Mouse (Mus musculus): ENCODE measurements around the gene Mat2a.

Gene Mat2a

GRCm38 (mm10) chr6:72415964-72416772 lies 23.2 kb downstream of the Mat2a start:
- no peak for DNase-seq (ENCODE audit: extremely low read depth, low read depth)

- no peak for DNase-seq (ENCODE audit: extremely low read depth, low read depth)
Observed at GRCm38 (mm10) chr6:72415181-72415580, 24.2 kb downstream of the Mat2a start.

- DNase-seq (ENCODE audit: extremely low read depth, low read depth), result peak; percentile 75
Observed at GRCm38 (mm10) chr6:72414076-72414756, 25.1 kb downstream of the Mat2a start, which contains the start of gene Ggcx. Gene Ggcx (plus strand): TSS chr6:72414308.

GRCm38 (mm10) chr6:72410518-72410917 lies 28.8 kb downstream of the Mat2a start:
- DNase-seq (ENCODE audit: extremely low read depth, low read depth), result no peak

- DNase-seq (ENCODE audit: extremely low read depth, low read depth), result no peak
Observed at GRCm38 (mm10) chr6:72410003-72410402, 29.4 kb downstream of the Mat2a start.

GRCm38 (mm10) chr6:72409567-72409966 lies 29.8 kb downstream of the Mat2a start:
- peak; percentile 58 for DNase-seq (ENCODE audit: extremely low read depth, low read depth)

- peak; percentile 84 for DNase-seq (ENCODE audit: extremely low read depth, low read depth)
Observed at GRCm38 (mm10) chr6:72407119-72407518, 32.2 kb downstream of the Mat2a start.

- DNase-seq (ENCODE audit: extremely low read depth, low read depth), result no peak
Observed at GRCm38 (mm10) chr6:72405356-72405755, 34.0 kb downstream of the Mat2a start.

- no peak for DNase-seq (ENCODE audit: extremely low read depth, low read depth)
Observed at GRCm38 (mm10) chr6:72401875-72402274, 37.5 kb downstream of the Mat2a start.

- DNase-seq (ENCODE audit: extremely low read depth, low read depth), result no peak
Observed at GRCm38 (mm10) chr6:72399967-72400366, 39.4 kb downstream of the Mat2a start.

GRCm38 (mm10) chr6:72396837-72397251 lies 42.5 kb downstream of the Mat2a start:
- no peak for DNase-seq (ENCODE audit: extremely low read depth, low read depth)

GRCm38 (mm10) chr6:72392341-72392740 lies 47.0 kb downstream of the Mat2a start:
- DNase-seq (ENCODE audit: extremely low read depth, low read depth), result no peak

- DNase-seq (ENCODE audit: extremely low read depth, low read depth), result no peak
Observed at GRCm38 (mm10) chr6:72390795-72391521, 48.4 kb downstream of the Mat2a start.

- DNase-seq (ENCODE audit: extremely low read depth, low read depth), result no peak
Observed at GRCm38 (mm10) chr6:72389941-72390771, 49.2 kb downstream of the Mat2a start, which contains the start of gene Vamp8. Gene Vamp8 (minus strand): TSS chr6:72390703.

- peak; percentile 98 for DNase-seq (ENCODE audit: extremely low read depth, low read depth)
Observed at GRCm38 (mm10) chr6:72389471-72389940, 49.9 kb downstream of the Mat2a start.

- DNase-seq (ENCODE audit: extremely low read depth, low read depth), result no peak
Observed at GRCm38 (mm10) chr6:72388791-72389329, 50.5 kb downstream of the Mat2a start.

GRCm38 (mm10) chr6:72388266-72388665 lies 51.1 kb downstream of the Mat2a start:
- DNase-seq (ENCODE audit: extremely low read depth, low read depth), result no peak

GRCm38 (mm10) chr6:72387816-72388215 lies 51.5 kb downstream of the Mat2a start:
- no peak for DNase-seq (ENCODE audit: extremely low read depth, low read depth)

- no peak for DNase-seq (ENCODE audit: extremely low read depth, low read depth)
Observed at GRCm38 (mm10) chr6:72386561-72386960, 52.8 kb downstream of the Mat2a start.

- no peak for DNase-seq (ENCODE audit: extremely low read depth, low read depth)
Observed at GRCm38 (mm10) chr6:72385258-72385657, 54.1 kb downstream of the Mat2a start.
